Mouse (Mus musculus): ENCODE data around the gene Ksr1. TPM values are rescaled to one million over a fixed set of nuclear protein-coding genes. Genes with fewer than 3 reads are reported as not detected.

The Ksr1 gene
- polyA plus RNA-seq, 2 experiments, result 1.7 to 4.0 TPM

DNA sequence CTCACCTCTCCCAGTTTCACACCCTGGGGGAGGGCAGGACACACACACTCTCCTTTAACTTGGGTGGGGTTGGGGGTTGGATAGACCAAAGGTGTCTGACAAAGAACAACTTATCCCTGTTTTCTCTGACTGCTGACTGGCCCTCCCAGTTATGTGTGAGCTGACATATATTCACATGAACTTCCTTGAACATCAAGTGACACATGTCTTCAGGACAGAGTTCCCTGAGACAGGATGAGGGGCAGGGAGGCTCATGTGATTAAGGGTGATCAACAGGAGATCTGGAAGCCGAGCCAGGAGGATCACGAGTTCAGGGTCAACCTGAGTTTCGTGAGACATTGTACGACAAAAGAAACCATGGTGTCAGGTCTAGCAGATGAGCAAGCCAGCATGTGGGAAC lies 35.7 kb upstream of the Ksr1 start:
- Histone ChIP-seq H3K9me3 (ENCODE audit: control insufficient read depth, low read length) (no peaks in the 10 kb centered on the region), H3K4me3 (ENCODE audit: insufficient read depth in 1 of 2, low read depth in 2 of 2, low read length in 2 of 2) (no peak overlapping the region), H3K4me2 (ENCODE audit: low read depth) (no peak overlapping the region), H3K27ac (no peak overlapping the region), H3K4me1 (replicated peaks; ENCODE audit: control insufficient read depth in 2 of 2, insufficient read depth in 2 of 2, low read length in 1 of 2) (no peaks in the 10 kb centered on the region), H3K9ac (replicated peaks) (no peak overlapping the region), H3K27me3 (ENCODE audit: control insufficient read depth, insufficient read depth, low read length) (no peaks in the 10 kb centered on the region), H3K36me3 (replicated peaks; ENCODE audit: control insufficient read depth, insufficient read depth, low read depth) (no peaks in the 10 kb centered on the region)
- TF ChIP-seq CTCF (IDR thresholded peaks at IDR 0.05; ENCODE audit: low read depth) (no peak), EP300 (IDR thresholded peaks at IDR 0.05; ENCODE audit: low read depth) (no peak)
- WGBS (ENCODE audit: insufficient replicate concordance), result 75% methylated on average over 4 of the region's 4 CpGs
- no peak for DNase-seq (ENCODE audit: low read depth in 3 of 3, low spot score in 3 of 3)
- ATAC-seq (ENCODE audit: insufficient read depth), result no peak

GRCm38 (mm10) chr11:79176687-79177086 lies 30.5 kb upstream of the Ksr1 start:
- no peak for ATAC-seq (ENCODE audit: insufficient read depth)
- Histone ChIP-seq H3K27ac (no peak overlapping the region), H3K36me3 (replicated peaks; ENCODE audit: control insufficient read depth, insufficient read depth, low read depth) (no peaks in the 10 kb centered on the region), H3K4me3 (ENCODE audit: insufficient read depth in 1 of 2, low read depth in 2 of 2, low read length in 2 of 2) (no peak overlapping the region), H3K9ac (replicated peaks) (no peak overlapping the region), H3K27me3 (ENCODE audit: control insufficient read depth, insufficient read depth, low read length) (no peaks in the 10 kb centered on the region), H3K4me2 (ENCODE audit: low read depth) (no peak overlapping the region), H3K4me1 (replicated peaks; ENCODE audit: control insufficient read depth in 2 of 2, insufficient read depth in 2 of 2, low read length in 1 of 2) (no peaks in the 10 kb centered on the region), H3K9me3 (ENCODE audit: control insufficient read depth, low read length) (no peaks in the 10 kb centered on the region)
- WGBS (ENCODE audit: insufficient replicate concordance), result 69% methylated on average over 3 of the region's 3 CpGs
- no peak for DNase-seq (ENCODE audit: low read depth in 3 of 3, low spot score in 3 of 3)
- no peak for TF ChIP-seq EP300 (IDR thresholded peaks at IDR 0.05; ENCODE audit: low read depth)
- TF ChIP-seq CTCF (IDR thresholded peaks at IDR 0.05; ENCODE audit: low read depth), result 0 out of 2 replicates have a peak, but pooled peaks have one; percentile 16

DNA sequence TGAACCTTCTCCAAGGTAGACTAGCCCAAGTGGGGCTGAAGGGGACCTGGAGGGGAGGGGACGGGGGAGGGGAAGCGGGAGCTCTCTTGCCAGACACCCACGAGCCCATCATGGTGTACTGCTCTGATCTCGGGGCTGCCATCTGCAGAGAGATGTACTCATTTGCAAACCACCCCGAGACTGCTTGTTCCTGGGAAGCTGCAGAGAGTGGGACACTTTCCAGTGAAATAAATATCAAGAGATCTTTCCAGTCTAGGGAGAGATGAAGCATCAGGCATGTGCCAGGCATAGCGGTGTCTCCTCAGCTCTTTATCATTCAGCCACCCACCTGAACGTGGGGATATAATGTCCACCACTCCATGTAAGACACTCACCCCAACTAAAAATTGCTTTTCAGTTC lies 25.8 kb upstream of the Ksr1 start:
- WGBS (ENCODE audit: insufficient replicate concordance), result 57% methylated on average over 7 of the region's 7 CpGs
- ATAC-seq (ENCODE audit: insufficient read depth), result no peak
- Histone ChIP-seq H3K9ac (replicated peaks) (no peak overlapping the region), H3K4me1 (replicated peaks; ENCODE audit: control insufficient read depth in 2 of 2, insufficient read depth in 2 of 2, low read length in 1 of 2) (no peaks in the 10 kb centered on the region), H3K27ac (no peak overlapping the region), H3K27me3 (ENCODE audit: control insufficient read depth, insufficient read depth, low read length) (no peaks in the 10 kb centered on the region), H3K4me2 (ENCODE audit: low read depth) (no peak overlapping the region), H3K4me3 (ENCODE audit: insufficient read depth in 1 of 2, low read depth in 2 of 2, low read length in 2 of 2) (no peak overlapping the region), H3K36me3 (replicated peaks; ENCODE audit: control insufficient read depth, insufficient read depth, low read depth) (no peaks in the 10 kb centered on the region), H3K9me3 (ENCODE audit: control insufficient read depth, low read length) (no peaks in the 10 kb centered on the region)
- TF ChIP-seq EP300 (IDR thresholded peaks at IDR 0.05; ENCODE audit: low read depth) (no peak), CTCF (IDR thresholded peaks at IDR 0.05; ENCODE audit: low read depth) (no peak)
- DNase-seq (ENCODE audit: low read depth in 3 of 3, low spot score in 3 of 3), result no peak

GRCm38 (mm10) chr11:79166582-79167300 lies 20.5 kb upstream of the Ksr1 start:
- WGBS (ENCODE audit: insufficient replicate concordance), result 63% methylated on average over 4 of the region's 4 CpGs

GRCm38 (mm10) chr11:79161077-79161758 lies 15.0 kb upstream of the Ksr1 start:
- no peak for DNase-seq (ENCODE audit: low read depth in 3 of 3, low spot score in 3 of 3)
- Histone ChIP-seq H3K4me1 (replicated peaks; ENCODE audit: control insufficient read depth in 2 of 2, insufficient read depth in 2 of 2, low read length in 1 of 2) (0 out of 4 replicates have a peak, but pooled peaks cover 0 to 3% of the 10 kb centered on the region in 2 experiments), H3K27ac (no peak overlapping the region), H3K27me3 (ENCODE audit: control insufficient read depth, insufficient read depth, low read length) (no peaks in the 10 kb centered on the region), H3K4me2 (ENCODE audit: low read depth) (no peak overlapping the region), H3K9ac (replicated peaks) (no peak overlapping the region), H3K9me3 (ENCODE audit: control insufficient read depth, low read length) (no peaks in the 10 kb centered on the region), H3K36me3 (replicated peaks; ENCODE audit: control insufficient read depth, insufficient read depth, low read depth) (no peaks in the 10 kb centered on the region), H3K4me3 (ENCODE audit: insufficient read depth in 1 of 2, low read depth in 2 of 2, low read length in 2 of 2) (no peak overlapping the region)
- no peak for ATAC-seq (ENCODE audit: insufficient read depth)
- 38% methylated on average over 6 of the region's 6 CpGs for WGBS (ENCODE audit: insufficient replicate concordance)
- TF ChIP-seq EP300 (IDR thresholded peaks at IDR 0.05; ENCODE audit: low read depth), result no peak

More at GRCm38 (mm10) chr11:79166582-79167300, 20.5 kb upstream of the Ksr1 start:
- DNase-seq (ENCODE audit: low read depth in 3 of 3, low spot score in 3 of 3) (no peak), ATAC-seq (ENCODE audit: insufficient read depth) (no peak)
- H3K27me3 ChIP-seq (ENCODE audit: control insufficient read depth, insufficient read depth, low read length), result no peaks in the 10 kb centered on the region
- no peak overlapping the region for H3K9ac ChIP-seq (replicated peaks)
- H3K4me1 ChIP-seq (replicated peaks; ENCODE audit: control insufficient read depth in 2 of 2, insufficient read depth in 2 of 2, low read length in 1 of 2), result no peaks in the 10 kb centered on the region
- H3K27ac ChIP-seq, result no peak overlapping the region
- no peak overlapping the region for H3K4me2 ChIP-seq (ENCODE audit: low read depth)
- H3K9me3 ChIP-seq (ENCODE audit: control insufficient read depth, low read length), result no peaks in the 10 kb centered on the region
- no peak overlapping the region for H3K4me3 ChIP-seq (ENCODE audit: insufficient read depth in 1 of 2, low read depth in 2 of 2, low read length in 2 of 2)
- no peaks in the 10 kb centered on the region for H3K36me3 ChIP-seq (replicated peaks; ENCODE audit: control insufficient read depth, insufficient read depth, low read depth)
- TF ChIP-seq CTCF (IDR thresholded peaks at IDR 0.05; ENCODE audit: low read depth), result no peak
- TF ChIP-seq EP300 (IDR thresholded peaks at IDR 0.05; ENCODE audit: low read depth), result no peak

Measured in liver, embryonic 14.5 days (tissue).